Mouse (Mus musculus) right cerebral cortex, postnatal 25 days (tissue): ENCODE data around the gene Camta1.
A peak's percentile ranks its signal among the peaks of the same experiment; 100 is the strongest.

Experiments
- DNase-seq: peaks from one replicate; pipeline ENCODE4 v3.0.0; 2022

Gene Camta1

GRCm38 (mm10) chr4:151586074-151586473, 275.6 kb downstream of the Camta1 start:
- DNase-seq, result no peak

- no peak for DNase-seq
Measured at GRCm38 (mm10) chr4:151577961-151578360, 283.7 kb downstream of the Camta1 start.

GRCm38 (mm10) chr4:151576291-151577108, 285.2 kb downstream of the Camta1 start:
- peak; percentile 36 for DNase-seq

- DNase-seq, result no peak
Measured at GRCm38 (mm10) chr4:151572716-151573115, 289.0 kb downstream of the Camta1 start.

GRCm38 (mm10) chr4:151569586-151569985, 292.1 kb downstream of the Camta1 start:
- DNase-seq, result no peak

- no peak for DNase-seq
Measured at GRCm38 (mm10) chr4:151568887-151569286, 292.8 kb downstream of the Camta1 start.

- DNase-seq, result no peak
Measured at GRCm38 (mm10) chr4:151567105-151567504, 294.6 kb downstream of the Camta1 start.

- no peak for DNase-seq
Measured at GRCm38 (mm10) chr4:151555505-151555904, 306.2 kb downstream of the Camta1 start.

- no peak for DNase-seq
Measured at GRCm38 (mm10) chr4:151549523-151549922, 312.2 kb downstream of the Camta1 start.

GRCm38 (mm10) chr4:151545452-151545851, 316.2 kb downstream of the Camta1 start:
- no peak for DNase-seq

- DNase-seq, result no peak
Measured at GRCm38 (mm10) chr4:151544191-151544590, 317.5 kb downstream of the Camta1 start.

- no peak for DNase-seq
Measured at GRCm38 (mm10) chr4:151540546-151540945, 321.1 kb downstream of the Camta1 start.

GRCm38 (mm10) chr4:151539881-151540280, 321.8 kb downstream of the Camta1 start:
- DNase-seq, result no peak

- no peak for DNase-seq
Measured at GRCm38 (mm10) chr4:151539167-151539525, 322.5 kb downstream of the Camta1 start.

- peak; percentile 14 for DNase-seq
Measured at GRCm38 (mm10) chr4:151538446-151539166, 323.1 kb downstream of the Camta1 start.

GRCm38 (mm10) chr4:151535916-151536450, 325.7 kb downstream of the Camta1 start:
- no peak for DNase-seq

- no peak for DNase-seq
Measured at GRCm38 (mm10) chr4:151533451-151533850, 328.2 kb downstream of the Camta1 start.

- no peak for DNase-seq
Measured at GRCm38 (mm10) chr4:151528436-151528835, 333.2 kb downstream of the Camta1 start.

- no peak for DNase-seq
Measured at GRCm38 (mm10) chr4:151527763-151528162, 333.9 kb downstream of the Camta1 start.

- DNase-seq, result no peak
Measured at GRCm38 (mm10) chr4:151520103-151520502, 341.6 kb downstream of the Camta1 start.

GRCm38 (mm10) chr4:151519011-151519410, 342.7 kb downstream of the Camta1 start:
- DNase-seq, result no peak

- no peak for DNase-seq
Measured at GRCm38 (mm10) chr4:151516998-151517799, 344.5 kb downstream of the Camta1 start.

GRCm38 (mm10) chr4:151515316-151515715, 346.4 kb downstream of the Camta1 start:
- DNase-seq, result no peak
